Mouse (Mus musculus) limb, embryonic 13.5 days (tissue): ENCODE measurements at regions not wholly inside any gene's neighbourhood (a gene's known extent, or its start where the extent isn't known, plus 50 kb on each side); places are given as distances from the start of the nearest gene placed in this dataset.

Experiments
- ATAC-seq: fragments of 200-750 bp; cut with Nextera tagmentation; 2 replicates; pipeline ENCODE4 v1.8.0; 2017; ENCODE audit warnings: low read depth, moderate number of reproducible peaks, moderate TSS enrichment; ENCODE audit not compliant: low FRiP score
- H3K27ac ChIP-seq: fragments of 300-500 bp; sonication (generic); 2 replicates; pipeline ENCODE4 v1.5.1; 2015; ENCODE audit warnings: inconsistent platforms, mild to moderate bottlenecking, moderate library complexity
- H3K27me3 ChIP-seq: fragments of 300-500 bp; sonication (generic); 2 replicates; pipeline ENCODE4 v1.6.1; 2015; ENCODE audit warnings: mild to moderate bottlenecking, inconsistent platforms
- H3K36me3 ChIP-seq: fragments of 300-500 bp; sonication (generic); 2 replicates; pipeline ENCODE4 v1.6.1; 2015; ENCODE audit warnings: inconsistent platforms, mild to moderate bottlenecking, moderate library complexity
- H3K4me1 ChIP-seq: fragments of 300-500 bp; sonication (generic); 2 replicates; pipeline ENCODE4 v1.6.1; 2015; ENCODE audit warnings: inconsistent platforms
- H3K4me2 ChIP-seq: fragments of 300-500 bp; sonication (generic); replicated peaks from 2 replicates; pipeline ENCODE4 v1.6.1; 2015; ENCODE audit warnings: inconsistent platforms, mild to moderate bottlenecking, moderate library complexity
- H3K4me3 ChIP-seq: fragments of 300-500 bp; sonication (generic); 2 replicates; pipeline ENCODE4 v1.5.1; 2015; ENCODE audit warnings: moderate library complexity, mild to moderate bottlenecking, inconsistent platforms
- H3K9ac ChIP-seq: fragments of 300-500 bp; sonication (generic); 2 replicates; pipeline ENCODE4 v1.6.1; 2015; ENCODE audit warnings: mild to moderate bottlenecking, inconsistent platforms
- H3K9me3 ChIP-seq: fragments of 300-500 bp; sonication (generic); 2 replicates; pipeline ENCODE4 v1.6.1; 2016; ENCODE audit warnings: inconsistent platforms
- WGBS: fragments of 180-500 bp; shearing (Covaris S2); methylation state at CpG from one replicate; pipeline ENCODE4 v1.1.7; 2015; 5-methylcytosine and 5-hydroxymethylcytosine counted together

DNA sequence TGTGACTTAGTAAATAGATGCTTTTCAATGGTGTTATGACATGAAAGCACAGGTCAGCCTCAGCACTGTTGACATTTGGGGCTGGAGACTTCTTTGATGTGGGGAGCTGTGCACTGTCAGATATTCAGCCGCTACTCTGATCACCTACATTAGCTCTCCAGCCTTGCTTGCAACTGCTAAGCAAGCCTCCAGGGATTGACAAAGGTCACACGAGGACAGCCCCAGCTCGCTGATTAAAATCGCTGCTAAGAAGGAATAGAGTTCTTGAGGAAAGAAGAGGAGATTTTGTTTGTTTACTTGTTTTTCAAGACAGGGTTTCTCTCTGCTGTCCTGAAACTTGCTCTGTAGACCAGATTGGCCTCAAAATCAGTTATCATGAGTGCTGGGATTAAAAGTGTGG, 126.8 kb upstream of the Zfp706 start:
- Histone ChIP-seq H3K9me3 (no peaks in the 10 kb centered on the region), H3K4me1 (peaks cover 9% of the 10 kb centered on the region), H3K27me3 (no peaks in the 10 kb centered on the region), H3K4me3 (no peak overlapping the region), H3K27ac (no peak overlapping the region), H3K4me2 (no peak overlapping the region; the same call in 1 of the 2 replicates), H3K36me3 (no peaks in the 10 kb centered on the region), H3K9ac (no peak overlapping the region)
- ATAC-seq = no peak
- 36% methylated on average over 4 of the region's 4 CpGs for WGBS

DNA sequence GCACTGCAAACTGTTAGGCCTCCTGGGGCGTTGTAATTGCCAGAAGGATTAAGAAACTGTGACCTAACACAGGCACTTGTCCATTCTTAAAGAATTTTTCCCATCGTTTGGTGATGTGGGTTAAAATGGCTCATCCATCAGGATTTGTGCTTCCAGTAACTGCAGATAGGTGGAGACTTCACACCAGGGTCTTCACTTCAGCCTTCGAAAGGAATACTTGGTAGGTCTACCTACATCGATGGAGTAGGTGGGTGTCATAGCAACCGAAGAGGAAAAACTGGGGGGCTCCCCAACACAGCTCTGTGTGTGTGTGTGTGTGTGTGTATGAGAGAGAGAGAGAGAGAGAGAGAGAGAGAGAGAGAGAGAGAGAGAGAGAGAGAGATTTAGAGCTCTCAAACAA, 126.3 kb upstream of the Zfp706 start:
- no peaks in the 10 kb centered on the region for H3K9me3 ChIP-seq
- H3K9ac ChIP-seq = no peak overlapping the region
- H3K27me3 ChIP-seq = no peaks in the 10 kb centered on the region
- ATAC-seq = no peak
- WGBS = 42% methylated on average over 5 of the region's 5 CpGs
- H3K4me1 ChIP-seq = peaks cover 9% of the 10 kb centered on the region
- no peak overlapping the region for H3K4me3 ChIP-seq
- H3K36me3 ChIP-seq = no peaks in the 10 kb centered on the region
- no peak overlapping the region for H3K27ac ChIP-seq
- H3K4me2 ChIP-seq = no peak overlapping the region

GRCm38 (mm10) chr15:37127681-37128080, 120.1 kb upstream of the Zfp706 start:
- Histone ChIP-seq H3K36me3 (no peaks in the 10 kb centered on the region), H3K27ac (no peak overlapping the region), H3K9me3 (no peaks in the 10 kb centered on the region), H3K27me3 (no peaks in the 10 kb centered on the region), H3K9ac (no peak overlapping the region), H3K4me2 (no peak overlapping the region), H3K4me1 (no peaks in the 10 kb centered on the region), H3K4me3 (no peak overlapping the region)
- no peak for ATAC-seq
- 40% methylated on average over 7 of the region's 7 CpGs for WGBS

DNA sequence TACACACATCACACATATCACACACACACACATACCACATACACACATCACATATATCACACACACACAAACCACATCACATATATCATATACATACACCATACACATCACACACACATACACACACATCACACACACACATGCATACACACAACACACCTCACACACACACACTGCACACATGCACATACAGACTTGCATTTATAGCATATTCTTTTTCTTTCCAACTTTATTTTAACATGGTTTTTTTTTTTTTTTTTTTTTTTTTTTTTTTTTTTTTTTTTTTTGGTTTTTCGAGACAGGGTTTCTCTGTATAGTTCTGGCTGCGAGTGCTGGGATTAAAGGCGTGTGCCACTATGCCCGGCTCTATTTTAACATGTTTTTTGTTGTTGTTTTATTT, 119.6 kb upstream of the Zfp706 start:
- Histone ChIP-seq H3K4me1 (no peaks in the 10 kb centered on the region), H3K9me3 (no peaks in the 10 kb centered on the region), H3K4me2 (no peak overlapping the region), H3K4me3 (no peak overlapping the region), H3K27me3 (no peaks in the 10 kb centered on the region), H3K27ac (no peak overlapping the region), H3K9ac (no peak overlapping the region), H3K36me3 (no peaks in the 10 kb centered on the region)
- WGBS = 96% methylated on average over 4 of the region's 4 CpGs
- no peak for ATAC-seq

GRCm38 (mm10) chr15:37125823-37126222, 118.2 kb upstream of the Zfp706 start:
- no peaks in the 10 kb centered on the region for H3K36me3 ChIP-seq
- H3K4me1 ChIP-seq = no peaks in the 10 kb centered on the region
- no peak overlapping the region for H3K4me2 ChIP-seq
- no peak overlapping the region for H3K27ac ChIP-seq
- H3K9me3 ChIP-seq = no peaks in the 10 kb centered on the region
- H3K9ac ChIP-seq = no peak overlapping the region
- WGBS = 68% methylated on average over 4 of the region's 4 CpGs
- no peaks in the 10 kb centered on the region for H3K27me3 ChIP-seq
- no peak overlapping the region for H3K4me3 ChIP-seq
- ATAC-seq = no peak

GRCm38 (mm10) chr15:37124951-37125350, 117.4 kb upstream of the Zfp706 start:
- Histone ChIP-seq H3K27me3 (no peaks in the 10 kb centered on the region), H3K4me1 (no peaks in the 10 kb centered on the region), H3K4me2 (no peak overlapping the region), H3K4me3 (no peak overlapping the region), H3K27ac (no peak overlapping the region), H3K36me3 (no peaks in the 10 kb centered on the region), H3K9ac (no peak overlapping the region), H3K9me3 (no peaks in the 10 kb centered on the region)
- 91% methylated on average over 2 of the region's 2 CpGs for WGBS
- no peak for ATAC-seq

- Histone ChIP-seq H3K27me3 (no peaks in the 10 kb centered on the region), H3K4me3 (no peak overlapping the region), H3K4me2 (no peak overlapping the region), H3K9me3 (no peaks in the 10 kb centered on the region), H3K36me3 (no peaks in the 10 kb centered on the region), H3K9ac (no peak overlapping the region), H3K4me1 (no peaks in the 10 kb centered on the region), H3K27ac (no peak overlapping the region)
- no peak for ATAC-seq
- WGBS = 81% methylated on average over 7 of the region's 7 CpGs
Measured at GRCm38 (mm10) chr15:37124299-37124698, 116.7 kb upstream of the Zfp706 start.

GRCm38 (mm10) chr15:37120381-37120780, 112.8 kb upstream of the Zfp706 start:
- H3K4me3 ChIP-seq = no peak overlapping the region
- ATAC-seq = 0 out of 2 replicates have a peak, but pooled peaks have one; percentile 28
- no peaks in the 10 kb centered on the region for H3K4me1 ChIP-seq
- no peak overlapping the region for H3K27ac ChIP-seq
- WGBS = 26% methylated on average over 6 of the region's 6 CpGs
- H3K4me2 ChIP-seq = no peak overlapping the region
- H3K27me3 ChIP-seq = no peaks in the 10 kb centered on the region
- H3K36me3 ChIP-seq = no peaks in the 10 kb centered on the region
- no peak overlapping the region for H3K9ac ChIP-seq
- no peaks in the 10 kb centered on the region for H3K9me3 ChIP-seq

- H3K4me3 ChIP-seq = no peak overlapping the region
- H3K27me3 ChIP-seq = no peaks in the 10 kb centered on the region
- H3K9me3 ChIP-seq = peaks cover 6% of the 10 kb centered on the region; the same call in 1 of the 2 replicates
- peak overlapping the region; percentile 21; the same call in 1 of the 2 replicates for H3K4me2 ChIP-seq
- WGBS = 12% methylated on average over 8 of the region's 8 CpGs
- no peak for ATAC-seq
- H3K36me3 ChIP-seq = no peaks in the 10 kb centered on the region
- no peak overlapping the region for H3K27ac ChIP-seq
- H3K9ac ChIP-seq = no peak overlapping the region
- H3K4me1 ChIP-seq = no peaks in the 10 kb centered on the region
Measured at GRCm38 (mm10) chr15:37114119-37114518, 106.5 kb upstream of the Zfp706 start.

DNA sequence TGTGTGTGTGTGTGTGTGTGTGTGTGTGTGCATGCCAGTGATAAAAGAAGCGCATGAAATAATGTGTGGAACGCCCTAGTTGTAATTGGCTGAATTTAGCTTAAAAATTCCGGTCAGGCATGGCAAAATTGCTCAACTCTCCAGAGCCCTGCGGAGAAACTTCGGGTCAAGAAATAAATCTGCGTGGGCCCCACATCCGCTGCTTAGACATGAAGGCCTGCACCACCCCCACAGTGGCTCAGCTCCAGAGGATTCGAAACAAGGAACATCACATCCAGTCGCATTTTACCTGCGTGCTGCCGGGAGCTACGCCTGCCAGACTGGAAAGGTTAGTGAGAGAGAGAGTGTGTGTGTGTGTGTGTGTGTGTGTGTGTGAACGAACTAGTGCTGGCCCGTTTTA, 102.9 kb upstream of the Zfp706 start:
- WGBS = 92% methylated on average over 14 of the region's 14 CpGs
- Histone ChIP-seq H3K9me3 (peaks cover 6% of the 10 kb centered on the region; the same call in 1 of the 2 replicates), H3K27me3 (no peaks in the 10 kb centered on the region), H3K4me1 (no peaks in the 10 kb centered on the region), H3K4me2 (no peak overlapping the region), H3K4me3 (no peak overlapping the region), H3K27ac (no peak overlapping the region), H3K36me3 (no peaks in the 10 kb centered on the region), H3K9ac (no peak overlapping the region)
- ATAC-seq = no peak

DNA sequence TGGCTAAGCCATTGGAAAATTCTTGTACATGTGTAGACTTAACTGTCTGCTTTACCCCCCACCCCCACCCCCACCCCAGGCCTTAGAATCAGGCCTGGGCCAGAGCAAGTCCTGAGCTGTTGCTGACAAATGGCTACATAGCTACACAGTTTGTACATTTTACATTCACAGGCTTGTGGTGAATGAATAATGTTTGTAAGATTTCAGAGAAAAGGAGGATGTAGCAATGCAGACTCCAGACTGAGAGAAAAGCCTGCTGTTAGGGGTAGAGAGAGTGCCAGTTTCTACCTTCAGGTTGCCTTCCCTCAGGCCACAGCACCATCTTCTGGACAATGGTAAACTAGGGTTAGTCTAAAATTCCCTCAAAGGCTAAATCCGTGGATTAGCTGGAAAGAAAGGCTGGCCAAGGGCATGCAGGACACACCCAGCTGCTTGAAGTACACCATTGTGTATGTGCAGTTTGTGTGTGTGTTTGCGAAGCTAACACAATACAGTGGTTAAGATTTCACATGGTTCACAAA, 94.5 kb upstream of the Zfp706 start:
- Histone ChIP-seq H3K36me3 (no peaks in the 10 kb centered on the region), H3K4me2 (no peak overlapping the region), H3K27ac (no peak overlapping the region), H3K4me1 (no peaks in the 10 kb centered on the region), H3K9ac (no peak overlapping the region), H3K9me3 (peaks cover 3% of the 10 kb centered on the region; the same call in 1 of the 2 replicates), H3K27me3 (no peaks in the 10 kb centered on the region), H3K4me3 (no peak overlapping the region)
- 54% methylated on average over 2 of the region's 2 CpGs for WGBS
- no peak for ATAC-seq

DNA sequence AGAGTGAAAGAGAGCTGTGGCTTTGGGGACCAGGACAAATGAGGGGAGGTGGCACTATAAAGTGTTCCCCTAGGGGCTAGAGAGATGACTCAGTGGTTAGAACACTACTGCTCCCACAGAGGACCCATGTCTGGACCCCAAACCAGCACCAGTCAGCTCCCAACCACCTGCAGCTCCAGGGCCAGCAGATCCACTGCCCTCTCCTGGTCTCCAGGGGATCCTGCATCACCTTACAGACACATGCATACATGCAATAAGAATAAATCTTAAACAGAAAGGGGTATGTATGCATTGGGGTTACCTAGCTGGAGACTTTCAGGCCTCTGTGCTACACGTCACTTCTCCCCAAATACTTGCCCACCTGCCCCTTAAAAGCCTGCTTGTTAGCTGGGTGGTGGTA, 93.8 kb upstream of the Zfp706 start:
- Histone ChIP-seq H3K4me3 (no peak overlapping the region), H3K4me2 (no peak overlapping the region), H3K9ac (no peak overlapping the region), H3K9me3 (peaks cover 3% of the 10 kb centered on the region; the same call in 1 of the 2 replicates), H3K4me1 (no peaks in the 10 kb centered on the region), H3K27me3 (no peaks in the 10 kb centered on the region), H3K27ac (no peak overlapping the region), H3K36me3 (no peaks in the 10 kb centered on the region)
- 100% methylated on average over 1 of the region's 1 CpGs for WGBS
- ATAC-seq = no peak

DNA sequence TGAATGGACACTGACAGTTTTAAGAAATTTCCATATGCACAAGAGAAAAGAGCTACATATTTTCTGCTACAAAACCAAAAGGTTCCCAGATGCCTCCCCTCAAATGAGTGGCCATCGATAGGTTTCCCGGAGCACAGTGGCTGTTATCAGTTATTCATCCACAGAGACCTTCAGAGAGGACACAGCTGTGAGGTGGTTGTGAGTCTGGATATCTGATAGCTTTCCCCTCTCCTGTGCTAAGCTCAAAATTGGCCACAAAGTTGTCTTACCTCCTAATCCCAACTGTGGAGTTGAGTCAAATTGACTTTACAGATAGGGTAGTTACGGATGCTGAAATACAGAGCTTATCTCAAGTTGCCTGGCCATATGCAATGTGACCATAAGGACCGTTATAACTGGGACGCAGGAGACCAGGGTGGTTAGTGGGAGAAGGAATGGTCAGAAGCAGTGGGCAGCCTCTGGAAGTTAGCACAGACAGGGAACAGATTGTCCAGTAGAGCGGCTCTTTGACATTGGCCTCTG, 93.3 kb upstream of the Zfp706 start:
- ATAC-seq = no peak
- no peak overlapping the region for H3K27ac ChIP-seq
- peaks cover 3% of the 10 kb centered on the region; the same call in 1 of the 2 replicates for H3K9me3 ChIP-seq
- no peaks in the 10 kb centered on the region for H3K27me3 ChIP-seq
- no peak overlapping the region for H3K4me3 ChIP-seq
- no peaks in the 10 kb centered on the region for H3K36me3 ChIP-seq
- WGBS = 90% methylated on average over 6 of the region's 6 CpGs
- H3K4me2 ChIP-seq = no peak overlapping the region
- H3K4me1 ChIP-seq = no peaks in the 10 kb centered on the region
- no peak overlapping the region for H3K9ac ChIP-seq
